Mouse (Mus musculus): ENCODE results near the gene Tac4. TPM values are rescaled to one million over a fixed set of nuclear protein-coding genes. Genes with fewer than 3 reads are reported as not detected.
A peak's percentile ranks its signal among the peaks of the same experiment; 100 is the strongest.

Gene Tac4
- not detected for total RNA-seq (2021)
- long read RNA-seq, experiment 1 = 0 reads
- long read RNA-seq, experiment 2 = 0 reads

- no peak for DNase-seq (ENCODE audit: low spot score)
These were observed at the start of gene Tac4 for GRCm38 (mm10) chr11:95261178-95261751. Tac4 (plus strand) TSS chr11:95261529.

GRCm38 (mm10) chr11:95213607-95214006, 47.7 kb upstream of the Tac4 start:
- no peak for DNase-seq (ENCODE audit: low spot score)

GRCm38 (mm10) chr11:95214305-95214704, 47.0 kb upstream of the Tac4 start:
- DNase-seq (ENCODE audit: low spot score) = no peak

- no peak for DNase-seq (ENCODE audit: low spot score)
These were observed 45.1 kb upstream of the Tac4 start for GRCm38 (mm10) chr11:95216193-95216592.

GRCm38 (mm10) chr11:95219111-95219510, 42.2 kb upstream of the Tac4 start:
- DNase-seq (ENCODE audit: low spot score) = no peak

GRCm38 (mm10) chr11:95223473-95223872, 37.9 kb upstream of the Tac4 start:
- peak; percentile 6 for DNase-seq (ENCODE audit: low spot score)

GRCm38 (mm10) chr11:95224124-95224893, 37.0 kb upstream of the Tac4 start:
- DNase-seq (ENCODE audit: low spot score) = no peak

- no peak for DNase-seq (ENCODE audit: low spot score)
These were observed 35.9 kb upstream of the Tac4 start for GRCm38 (mm10) chr11:95225448-95225847.

- DNase-seq (ENCODE audit: low spot score) = no peak
These were observed 33.9 kb upstream of the Tac4 start for GRCm38 (mm10) chr11:95227467-95227866.

GRCm38 (mm10) chr11:95231688-95232328, 29.5 kb upstream of the Tac4 start:
- peak; percentile 64 for DNase-seq (ENCODE audit: low spot score)

- no peak for DNase-seq (ENCODE audit: low spot score)
These were observed 29.0 kb upstream of the Tac4 start for GRCm38 (mm10) chr11:95232329-95232696.

- no peak for DNase-seq (ENCODE audit: low spot score)
These were observed 22.9 kb upstream of the Tac4 start for GRCm38 (mm10) chr11:95238477-95238876.

- no peak for DNase-seq (ENCODE audit: low spot score)
These were observed 18.7 kb upstream of the Tac4 start for GRCm38 (mm10) chr11:95242653-95243052.

- DNase-seq (ENCODE audit: low spot score) = no peak
These were observed 15.9 kb upstream of the Tac4 start for GRCm38 (mm10) chr11:95245456-95245855.

- DNase-seq (ENCODE audit: low spot score) = no peak
These were observed 14.3 kb upstream of the Tac4 start for GRCm38 (mm10) chr11:95247065-95247464.

GRCm38 (mm10) chr11:95250110-95250509, 11.2 kb upstream of the Tac4 start:
- DNase-seq (ENCODE audit: low spot score) = no peak

GRCm38 (mm10) chr11:95251295-95251694, 10.0 kb upstream of the Tac4 start:
- peak; percentile 73 for DNase-seq (ENCODE audit: low spot score)

- no peak for DNase-seq (ENCODE audit: low spot score)
These were observed 9.2 kb upstream of the Tac4 start for GRCm38 (mm10) chr11:95252104-95252503.

GRCm38 (mm10) chr11:95254165-95254564, 7.2 kb upstream of the Tac4 start:
- DNase-seq (ENCODE audit: low spot score) = no peak

GRCm38 (mm10) chr11:95255747-95256146, 5.6 kb upstream of the Tac4 start:
- peak; percentile 48 for DNase-seq (ENCODE audit: low spot score)

- DNase-seq (ENCODE audit: low spot score) = no peak
These were observed 3.4 kb upstream of the Tac4 start for GRCm38 (mm10) chr11:95257930-95258329.

- DNase-seq (ENCODE audit: low spot score) = peak; percentile 84
These were observed 2.8 kb upstream of the Tac4 start for GRCm38 (mm10) chr11:95258490-95258889.

Data from gastrocnemius, adult 18-20 months (tissue).